Mouse (Mus musculus) limb, embryonic 10.5 days (tissue): ENCODE results near the gene Mier2. TPM values are rescaled to one million over a fixed set of nuclear protein-coding genes. Genes with fewer than 3 reads are reported as not detected.

Experiments
- DNase-seq: peaks from one replicate; pipeline ENCODE4 v3.0.0-alpha.2; 2017; ENCODE audit warnings: low spot score
- H3K27ac ChIP-seq: fragments of 300-500 bp; sonication (generic); 2 replicates; pipeline ENCODE4 v1.5.1; 2016; ENCODE audit warnings: mild to moderate bottlenecking
- H3K27me3 ChIP-seq: fragments of 300-500 bp; sonication (generic); 2 replicates; pipeline ENCODE4 v1.6.1; 2016; ENCODE audit warnings: low read depth, mild to moderate bottlenecking; ENCODE audit not compliant: poor library complexity, severe bottlenecking
- H3K36me3 ChIP-seq: fragments of 300-500 bp; sonication (generic); 2 replicates; pipeline ENCODE4 v1.6.1; 2016; ENCODE audit warnings: mild to moderate bottlenecking, moderate library complexity
- H3K4me1 ChIP-seq: fragments of 300-500 bp; sonication (generic); 2 replicates; pipeline ENCODE4 v1.6.1; 2016
- H3K4me3 ChIP-seq: fragments of 300-500 bp; sonication (generic); 2 replicates; pipeline ENCODE4 v1.5.1; 2016; ENCODE audit warnings: mild to moderate bottlenecking, moderate library complexity
- H3K9me3 ChIP-seq: fragments of 300-500 bp; sonication (generic); replicated peaks from 2 replicates; pipeline ENCODE4 v1.6.1; 2016; ENCODE audit warnings: mild to moderate bottlenecking
- WGBS: fragments of 180-500 bp; shearing (Covaris S2); methylation state at CpG from one replicate; pipeline ENCODE4 v1.1.7; 2016; 5-methylcytosine and 5-hydroxymethylcytosine counted together
- polyA plus RNA-seq: library from polyadenylated mRNA; unstranded; fragments of >200 nt; fragmentation: Nextera tagmentation; extraction: Ambion mirVana; gene quantifications from 2 replicates; pipeline ENCODE4 v1.2.1, GENCODE M21; 2016

Gene Mier2
- polyA plus RNA-seq, 1 experiment from 2014 or later: 79.8 TPM

DNA sequence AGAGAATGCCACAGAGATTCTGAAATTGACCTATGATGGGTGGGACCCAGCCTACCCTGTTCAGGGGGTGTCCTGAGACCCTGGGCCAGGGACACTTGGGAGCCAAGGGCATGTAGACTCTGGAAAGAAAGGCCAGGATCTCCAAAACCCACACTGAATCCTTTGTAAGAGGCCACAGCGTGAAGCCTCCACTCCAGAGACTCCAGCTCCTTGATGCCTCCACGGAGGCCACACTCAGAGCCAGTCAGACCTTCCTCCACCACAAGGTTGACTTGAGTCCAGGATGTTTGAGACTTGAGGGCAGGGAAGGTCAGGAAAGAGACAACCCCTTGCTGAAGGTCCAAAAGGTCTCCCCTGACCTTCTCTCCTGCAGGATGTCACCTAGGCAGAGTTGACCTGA lies 20.6 kb downstream of the Mier2 start:
- Histone ChIP-seq H3K27me3 (no peaks in the 10 kb centered on the region), H3K9me3 (no peaks in the 10 kb centered on the region), H3K27ac (no peak overlapping the region), H3K4me1 (peaks cover 28% of the 10 kb centered on the region), H3K4me3 (no peak overlapping the region), H3K36me3 (peaks cover 30% of the 10 kb centered on the region)
- WGBS: 84% methylated on average over 2 of the region's 2 CpGs
- peak; percentile 32 for DNase-seq

DNA sequence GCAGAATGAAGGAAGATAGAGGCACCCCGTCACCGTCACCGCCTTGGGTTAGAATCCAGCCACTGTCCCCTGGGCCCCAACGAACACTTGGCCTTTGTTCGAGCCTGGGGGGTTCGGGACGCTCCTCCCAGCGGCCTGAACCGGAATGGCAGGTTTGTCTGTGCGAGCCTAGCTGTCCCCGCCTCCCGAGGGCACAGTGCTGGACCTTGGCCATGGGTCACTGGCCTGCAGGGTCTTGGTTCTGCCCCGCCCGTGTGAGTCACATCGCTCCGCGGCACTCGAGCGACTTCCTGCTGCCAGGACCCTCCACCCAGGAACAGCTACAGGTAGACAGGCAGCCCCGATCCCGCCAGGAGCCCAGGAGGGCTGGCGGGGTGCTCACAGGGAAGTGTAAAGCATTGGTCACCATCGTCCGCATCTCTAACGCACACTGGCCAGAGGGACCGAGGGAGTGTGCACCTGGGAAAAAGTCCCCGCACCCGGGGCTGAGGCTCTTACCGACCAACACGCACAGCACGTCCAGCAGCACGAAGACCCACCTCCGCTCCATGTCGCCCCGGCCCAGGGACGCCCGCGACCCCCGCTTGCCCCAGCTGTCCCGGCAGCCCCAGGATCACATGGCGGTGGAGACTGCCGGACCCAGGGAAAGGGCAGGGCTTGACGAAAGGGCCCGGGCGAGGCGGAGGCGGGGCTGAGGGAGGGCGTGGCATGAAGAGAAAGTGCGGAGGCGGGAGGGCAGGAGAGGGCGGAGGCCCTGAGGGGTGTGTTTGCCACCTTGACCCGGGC lies 21.7 kb downstream of the Mier2 start, which contains the start of gene Plpp2:
Gene Plpp2, minus strand, starts transcription at position 671 of the 786 bp plus-strand sequence.
- DNase-seq: peak; percentile 87
- H3K4me3 ChIP-seq: peak within 1 kb of the TSS; percentile 68
- peaks cover 28% of the 10 kb centered on the region for H3K4me1 ChIP-seq
- WGBS: under 1% methylated on average over 52 of the region's 52 CpGs
- no peaks in the 10 kb centered on the region for H3K27me3 ChIP-seq
- H3K27ac ChIP-seq: peak within 1 kb of the TSS; percentile 85
- no peaks in the 10 kb centered on the region for H3K9me3 ChIP-seq
- H3K36me3 ChIP-seq: peaks cover 21% of the 10 kb centered on the region

DNA sequence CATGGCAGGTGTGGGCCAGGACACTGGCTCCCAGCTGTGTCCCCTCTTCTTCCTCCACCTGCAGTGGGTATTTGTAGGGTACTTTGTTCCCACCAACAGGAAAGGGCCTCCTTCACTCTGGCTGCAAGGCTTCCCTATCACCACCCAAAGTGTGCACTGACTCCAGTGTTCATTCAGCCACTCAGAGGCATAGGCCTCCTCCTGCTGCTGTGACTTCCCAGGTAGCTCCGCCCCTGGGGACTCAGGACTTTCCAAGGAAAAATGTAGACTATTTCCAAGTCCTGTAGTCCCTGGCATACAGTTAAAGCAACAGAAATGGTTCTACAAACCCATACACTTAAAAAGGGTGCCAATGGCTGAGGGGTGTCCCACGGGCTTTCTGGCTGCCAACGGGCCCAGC lies 22.3 kb downstream of the Mier2 start:
- 26% methylated on average over 3 of the region's 3 CpGs for WGBS
- peak overlapping the region; percentile 85 for H3K27ac ChIP-seq
- peak overlapping the region; percentile 68 for H3K4me3 ChIP-seq
- no peak for DNase-seq
- peaks cover 28% of the 10 kb centered on the region for H3K4me1 ChIP-seq
- peaks cover 18% of the 10 kb centered on the region for H3K36me3 ChIP-seq
- no peaks in the 10 kb centered on the region for H3K27me3 ChIP-seq
- no peaks in the 10 kb centered on the region for H3K9me3 ChIP-seq

DNA sequence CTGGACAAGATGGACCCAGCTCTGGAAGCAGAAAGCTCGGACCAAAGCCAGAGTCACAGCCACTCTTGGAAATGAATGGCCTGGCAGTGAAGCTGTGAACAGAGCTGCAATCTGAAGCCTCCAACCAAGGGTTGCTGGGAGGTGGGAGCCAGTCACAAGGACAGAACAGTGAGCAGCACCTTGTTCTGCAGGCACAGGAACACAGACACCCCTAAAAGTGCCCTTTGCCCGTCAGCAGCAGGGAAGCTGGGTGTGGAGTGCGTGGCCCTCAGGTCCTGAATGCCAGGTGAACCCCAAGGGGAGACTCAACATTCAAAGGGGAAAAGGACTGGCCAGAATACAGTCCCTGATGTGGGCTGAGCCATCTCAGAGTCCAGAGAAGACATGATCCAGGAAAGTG lies 23.4 kb downstream of the Mier2 start:
- peaks cover 28% of the 10 kb centered on the region for H3K36me3 ChIP-seq
- WGBS: 84% methylated on average over 3 of the region's 3 CpGs
- peaks cover 28% of the 10 kb centered on the region for H3K4me1 ChIP-seq
- no peaks in the 10 kb centered on the region for H3K9me3 ChIP-seq
- no peak for DNase-seq
- H3K4me3 ChIP-seq: no peak overlapping the region
- H3K27ac ChIP-seq: no peak overlapping the region
- no peaks in the 10 kb centered on the region for H3K27me3 ChIP-seq

DNA sequence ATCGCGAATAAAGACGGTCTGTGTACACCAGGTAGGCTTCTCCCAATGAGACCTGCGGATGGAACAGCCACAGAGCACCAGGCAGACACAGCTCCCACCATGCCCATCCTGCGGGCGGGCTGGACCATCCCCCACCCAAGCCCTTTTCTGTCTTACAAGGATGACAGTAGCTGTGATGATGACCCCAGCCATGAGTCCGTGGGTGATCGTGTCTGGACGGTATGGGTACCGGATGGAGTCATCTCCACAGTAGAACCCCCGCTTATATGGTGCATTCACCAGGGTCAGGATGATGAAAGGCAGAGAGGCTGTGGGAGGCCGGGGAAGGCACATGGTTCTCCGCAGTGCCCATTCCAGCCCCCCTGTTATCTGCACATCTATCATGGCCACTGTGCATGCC lies 24.3 kb downstream of the Mier2 start:
- H3K27ac ChIP-seq: no peak overlapping the region
- peaks cover 37% of the 10 kb centered on the region for H3K36me3 ChIP-seq
- H3K4me3 ChIP-seq: no peak overlapping the region
- H3K4me1 ChIP-seq: peaks cover 28% of the 10 kb centered on the region
- no peaks in the 10 kb centered on the region for H3K9me3 ChIP-seq
- DNase-seq: no peak
- H3K27me3 ChIP-seq: no peaks in the 10 kb centered on the region
- 95% methylated on average over 13 of the region's 13 CpGs for WGBS

DNA sequence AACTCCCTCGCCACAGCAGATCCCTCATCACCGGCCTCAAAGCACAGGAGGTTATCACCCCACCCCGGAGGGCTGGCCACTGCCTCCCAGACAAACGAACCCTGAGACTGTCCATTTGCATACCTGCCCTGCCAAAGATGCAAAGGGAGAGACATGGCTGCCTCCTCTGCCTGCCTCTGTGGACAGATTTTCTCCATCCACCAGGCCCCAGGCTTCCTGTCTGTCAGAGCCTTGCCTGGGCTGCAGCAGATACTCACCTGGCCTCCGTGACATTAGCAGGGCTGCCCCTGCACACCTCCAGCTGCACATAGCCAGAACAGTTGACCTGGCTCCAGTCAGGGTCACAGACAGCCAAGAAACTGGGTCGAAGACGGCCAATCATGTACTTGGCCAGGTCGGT lies 24.8 kb downstream of the Mier2 start:
- no peaks in the 10 kb centered on the region for H3K9me3 ChIP-seq
- 74% methylated on average over 8 of the region's 8 CpGs for WGBS
- H3K36me3 ChIP-seq: peaks cover 42% of the 10 kb centered on the region
- no peaks in the 10 kb centered on the region for H3K27me3 ChIP-seq
- no peak for DNase-seq
- H3K27ac ChIP-seq: no peak overlapping the region
- no peak overlapping the region for H3K4me3 ChIP-seq
- H3K4me1 ChIP-seq: peaks cover 28% of the 10 kb centered on the region

DNA sequence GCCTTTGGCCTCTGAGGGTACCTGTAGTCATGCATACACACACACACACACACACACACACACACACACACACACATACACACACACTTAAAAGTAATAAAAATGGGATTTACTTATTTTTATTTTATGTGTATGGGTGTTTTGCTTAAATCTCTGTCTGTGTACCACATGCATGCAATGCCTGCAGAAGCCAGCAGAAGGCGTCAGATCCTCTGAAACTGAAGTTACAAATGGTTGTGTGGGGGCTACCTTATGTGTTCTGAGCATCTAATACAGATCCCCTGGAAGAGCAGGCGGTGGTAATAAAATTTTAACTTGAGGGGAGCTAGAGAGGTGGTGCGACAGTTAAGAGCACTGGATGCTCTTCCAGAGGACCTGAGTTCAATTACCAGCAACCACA lies 26.9 kb downstream of the Mier2 start:
- peaks cover 16% of the 10 kb centered on the region for H3K4me1 ChIP-seq
- H3K9me3 ChIP-seq: no peaks in the 10 kb centered on the region
- 81% methylated on average over 3 of the region's 3 CpGs for WGBS
- no peak overlapping the region for H3K27ac ChIP-seq
- H3K36me3 ChIP-seq: peaks cover 42% of the 10 kb centered on the region
- H3K27me3 ChIP-seq: no peaks in the 10 kb centered on the region
- no peak for DNase-seq
- H3K4me3 ChIP-seq: no peak overlapping the region

DNA sequence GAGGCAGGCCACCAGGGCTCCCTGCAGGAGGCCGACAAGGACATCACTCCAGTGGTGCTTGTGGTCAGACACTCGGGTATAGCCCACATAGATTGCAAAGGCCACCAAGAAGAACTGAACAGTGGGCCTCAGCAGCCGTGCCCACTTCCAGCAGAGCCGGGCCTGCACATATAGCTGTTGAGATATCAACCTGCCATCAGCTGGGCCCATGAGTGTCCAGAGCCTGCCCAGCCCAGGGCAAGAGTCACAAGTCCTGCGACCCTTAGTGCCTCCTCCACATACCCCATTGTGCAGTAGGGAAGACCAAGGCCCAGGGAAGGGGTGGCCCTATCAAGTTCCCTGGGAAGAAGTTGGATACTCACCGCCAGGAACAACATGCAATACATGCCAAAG lies 27.6 kb downstream of the Mier2 start:
- DNase-seq: peak; percentile 17
- peaks cover 42% of the 10 kb centered on the region for H3K36me3 ChIP-seq
- no peak overlapping the region for H3K4me3 ChIP-seq
- no peaks in the 10 kb centered on the region for H3K9me3 ChIP-seq
- H3K4me1 ChIP-seq: peaks cover 10% of the 10 kb centered on the region
- no peak overlapping the region for H3K27ac ChIP-seq
- no peaks in the 10 kb centered on the region for H3K27me3 ChIP-seq
- 88% methylated on average over 6 of the region's 6 CpGs for WGBS

DNA sequence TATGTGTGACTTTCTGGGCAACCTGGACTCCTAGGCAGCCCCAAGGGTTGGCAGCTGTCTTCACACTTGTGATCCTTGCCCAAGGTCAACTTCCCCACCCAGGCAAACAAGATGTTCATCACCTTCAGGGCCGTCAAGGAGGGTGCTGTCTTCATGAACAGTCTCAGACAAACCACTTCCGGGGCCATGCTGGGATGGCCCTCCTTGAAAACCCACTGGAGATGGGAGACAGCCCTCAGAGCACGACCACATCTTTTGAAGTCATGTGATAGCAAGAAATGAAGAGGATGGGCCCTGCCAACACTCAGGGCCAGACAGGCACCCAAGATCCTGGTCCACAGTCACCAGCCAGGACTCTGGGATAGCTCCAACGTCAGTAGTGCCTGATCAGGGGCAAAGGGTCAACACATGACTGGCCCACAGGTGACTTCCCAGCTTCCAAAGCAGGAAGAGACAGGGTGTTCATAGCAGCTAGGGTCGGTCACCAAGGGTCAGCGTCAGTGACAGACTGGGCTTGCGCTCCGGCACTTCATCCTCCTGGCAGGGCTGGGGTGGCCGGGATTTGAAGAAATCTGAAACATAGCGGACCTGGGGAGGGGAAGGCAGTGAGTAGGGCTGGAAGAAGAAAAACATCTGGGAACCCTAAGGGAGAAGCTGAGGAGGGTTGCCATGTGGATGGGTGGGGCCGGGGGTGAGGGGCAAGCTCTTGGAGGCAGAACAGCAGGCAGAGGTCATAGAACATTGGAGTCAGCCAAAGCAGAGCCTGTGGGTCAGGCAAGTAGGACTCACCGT lies 28.1 kb downstream of the Mier2 start:
- Histone ChIP-seq H3K4me3 (no peak overlapping the region), H3K9me3 (no peaks in the 10 kb centered on the region), H3K4me1 (peaks cover 6% of the 10 kb centered on the region; the same call in 1 of the 2 replicates), H3K27ac (no peak overlapping the region), H3K27me3 (no peaks in the 10 kb centered on the region), H3K36me3 (peaks cover 42% of the 10 kb centered on the region)
- 89% methylated on average over 12 of the region's 12 CpGs for WGBS
- peak; percentile 17 for DNase-seq

DNA sequence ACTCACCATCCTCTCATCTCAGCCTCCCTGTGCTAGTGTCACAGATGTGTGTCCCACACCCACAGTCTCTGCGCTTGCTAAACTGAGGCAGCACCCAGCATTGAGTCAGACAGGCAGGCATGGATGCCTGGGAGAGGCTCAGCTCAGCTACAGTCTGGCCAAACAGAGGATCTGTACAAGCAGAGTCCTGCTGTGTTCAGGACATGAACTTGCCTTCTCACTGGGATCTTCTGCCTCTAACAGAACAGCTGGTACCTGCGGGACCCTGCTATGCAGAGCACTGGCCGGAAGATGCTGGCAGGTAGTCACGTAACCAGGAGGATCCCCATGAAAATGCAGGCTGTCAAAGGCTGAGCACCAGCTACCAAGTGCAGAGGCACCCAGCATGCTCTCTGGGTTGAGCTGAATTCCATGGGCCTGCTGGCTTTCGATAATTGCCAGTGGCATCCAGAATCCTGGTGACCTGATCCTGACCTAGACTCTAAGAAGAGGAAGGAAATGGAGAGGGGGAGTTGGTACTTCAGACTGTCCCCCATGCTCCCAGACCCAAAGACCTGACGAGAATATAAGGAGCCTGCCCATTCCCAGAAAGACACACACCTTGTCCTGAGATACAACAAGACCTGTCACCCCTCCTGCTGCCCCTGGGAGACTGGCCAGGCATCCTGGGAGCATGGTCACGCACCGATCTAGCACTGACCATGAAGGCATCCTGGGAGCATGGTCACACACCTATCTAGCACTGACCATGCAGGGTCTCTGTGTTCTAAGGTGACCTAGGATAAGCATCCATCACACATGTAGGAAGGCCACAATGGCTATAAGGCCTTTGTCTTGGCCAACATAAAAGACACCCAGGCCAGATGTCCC lies 29.3 kb downstream of the Mier2 start:
- Histone ChIP-seq H3K36me3 (peaks cover 41% of the 10 kb centered on the region), H3K4me3 (no peak overlapping the region), H3K27me3 (no peaks in the 10 kb centered on the region), H3K27ac (no peak overlapping the region), H3K9me3 (no peaks in the 10 kb centered on the region), H3K4me1 (no peaks in the 10 kb centered on the region)
- DNase-seq: peak; percentile 28
- 90% methylated on average over 8 of the region's 8 CpGs for WGBS

DNA sequence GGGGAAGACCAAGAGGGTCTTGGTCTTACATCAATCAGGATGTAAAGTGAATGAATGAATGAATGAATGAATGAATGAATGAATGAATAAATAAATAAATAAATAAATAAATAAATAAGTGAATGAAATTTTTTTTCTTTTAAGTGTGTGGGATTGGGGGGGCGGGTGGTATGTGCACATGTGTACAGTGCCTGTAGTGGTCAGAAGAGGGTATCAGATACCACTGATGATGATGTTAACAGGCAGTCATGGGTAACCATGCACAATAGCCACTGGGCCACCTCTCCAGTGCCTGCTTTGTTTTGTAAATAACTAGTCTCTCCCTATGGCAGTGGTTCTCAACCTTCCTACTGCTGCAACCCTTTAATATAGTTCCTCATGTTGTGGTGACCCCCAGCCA lies 30.6 kb downstream of the Mier2 start:
- H3K4me3 ChIP-seq: no peak overlapping the region
- no peaks in the 10 kb centered on the region for H3K4me1 ChIP-seq
- peaks cover 29% of the 10 kb centered on the region for H3K36me3 ChIP-seq
- 85% methylated on average over 1 of the region's 1 CpGs for WGBS
- H3K27me3 ChIP-seq: no peaks in the 10 kb centered on the region
- H3K9me3 ChIP-seq: no peaks in the 10 kb centered on the region
- no peak overlapping the region for H3K27ac ChIP-seq
- peak; percentile 3 for DNase-seq

DNA sequence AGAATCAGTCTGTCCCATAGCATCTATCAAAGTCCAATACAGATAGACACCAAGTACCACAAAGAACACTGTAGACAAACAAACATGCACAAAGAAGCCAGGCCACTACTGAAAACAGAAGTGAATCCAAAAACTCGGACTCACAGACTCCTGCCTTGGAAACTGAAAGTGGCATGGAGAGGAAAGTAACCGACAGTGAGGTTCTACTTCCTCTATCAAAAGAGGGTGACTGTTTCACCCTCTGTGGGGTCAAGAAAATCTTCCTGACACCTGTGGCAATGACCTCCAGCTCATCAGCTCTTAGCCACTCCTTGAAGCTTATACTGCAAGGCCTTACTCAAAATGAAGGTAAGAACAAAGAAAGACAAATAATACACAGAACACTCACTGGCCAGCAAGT lies 48.3 kb downstream of the Mier2 start:
- H3K27ac ChIP-seq: no peak overlapping the region
- no peaks in the 10 kb centered on the region for H3K27me3 ChIP-seq
- DNase-seq: no peak
- no peaks in the 10 kb centered on the region for H3K4me1 ChIP-seq
- no peaks in the 10 kb centered on the region for H3K36me3 ChIP-seq
- H3K4me3 ChIP-seq: no peak overlapping the region
- 80% methylated on average over 2 of the region's 2 CpGs for WGBS
- H3K9me3 ChIP-seq: no peaks in the 10 kb centered on the region
